Mouse (Mus musculus) heart, adult 18-20 months (tissue): ENCODE data around the gene Kctd14. TPM values are rescaled to one million over a fixed set of nuclear protein-coding genes. Genes with fewer than 3 reads are reported as not detected.
A peak's percentile ranks its signal among the peaks of the same experiment; 100 is the strongest.

Experiments used
- DNase-seq, 2 experiments: peaks; one replicate each; pipeline ENCODE4 v3.0.0; 2021 to 2022; ENCODE audit warnings: mixed read lengths in 1 of 2
- total RNA-seq, 2 experiments: library from RNA; stranded (reverse); gene quantifications; 2 replicates each; pipeline ENCODE4 v1.2.3; 2021

Kctd14 gene
- total RNA-seq, 2 experiments from 2014 or later: 0.37 to 0.69 TPM

DNA sequence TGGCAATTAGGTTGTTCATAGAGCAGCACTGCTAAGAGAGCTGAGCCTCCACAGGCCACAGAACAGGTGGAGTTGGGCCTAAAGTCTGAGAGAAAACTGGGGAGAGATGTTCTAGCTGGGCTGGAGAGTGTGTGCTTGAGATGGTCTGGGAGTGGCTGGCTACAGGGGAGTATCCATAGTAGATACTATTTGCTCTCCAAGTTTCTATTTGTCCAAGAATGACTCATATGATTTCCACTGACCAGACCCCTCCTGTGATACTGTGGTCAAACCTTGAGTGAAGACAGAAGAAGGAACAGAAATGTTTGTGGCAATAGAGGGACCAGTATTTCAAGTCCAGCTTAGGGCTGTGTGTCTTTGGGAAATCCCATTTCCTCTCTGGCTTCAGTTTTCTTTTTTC is 12.1 kb upstream of the Kctd14 start:
- DNase-seq: no peak

GRCm38 (mm10) chr7:97446171-97446925 is 4.8 kb upstream of the Kctd14 start:
- DNase-seq: peak; percentile 81 to 83

DNA sequence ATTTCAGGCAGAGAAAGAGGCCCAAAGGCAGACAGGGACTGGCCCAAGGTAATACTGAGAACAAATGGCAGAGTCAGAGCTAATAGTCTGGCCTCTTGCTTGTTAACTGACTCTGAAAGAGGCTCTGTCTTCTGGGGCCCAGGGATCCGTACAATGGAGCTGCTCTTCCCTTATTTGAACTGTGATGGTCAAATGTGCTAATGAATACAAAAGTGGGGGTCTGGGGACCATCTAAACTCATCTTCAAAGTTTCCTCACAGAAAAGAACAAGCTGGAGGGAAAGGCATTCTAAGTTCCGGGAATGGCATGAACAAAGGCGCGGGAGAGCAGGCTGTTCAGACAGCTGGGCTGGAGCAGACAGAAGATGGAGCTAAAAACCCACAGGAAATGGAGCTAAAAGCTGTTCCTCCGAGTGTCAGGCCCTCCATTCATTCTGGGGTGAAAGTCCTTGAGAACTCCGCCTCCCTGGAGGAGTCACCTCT is 4.0 kb upstream of the Kctd14 start:
- DNase-seq: no peak

DNA sequence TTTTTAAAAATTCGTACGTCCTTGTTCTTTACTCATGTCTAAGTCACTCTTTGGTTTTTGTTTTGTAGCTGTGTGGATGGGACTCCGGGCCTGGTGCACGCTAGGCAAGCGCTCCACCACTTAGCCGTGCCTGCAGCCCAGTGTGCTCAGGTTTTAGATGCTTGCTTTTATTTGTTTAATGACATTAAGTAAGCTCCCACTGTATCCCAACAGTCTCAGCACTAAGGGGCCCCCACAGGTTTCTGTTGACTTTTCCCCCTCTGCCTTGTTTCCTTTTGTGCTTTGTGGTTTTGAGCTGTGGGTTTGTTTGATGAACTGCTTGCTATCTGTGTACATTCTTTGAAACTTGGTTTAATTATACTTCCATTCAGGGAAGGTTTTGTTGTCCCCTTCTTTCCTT is 1.1 kb downstream of the Kctd14 start:
- DNase-seq: no peak

GRCm38 (mm10) chr7:97453141-97453921 is 2.2 kb downstream of the Kctd14 start:
- peak in 1 of 2 experiments; percentile 26 for DNase-seq

DNA sequence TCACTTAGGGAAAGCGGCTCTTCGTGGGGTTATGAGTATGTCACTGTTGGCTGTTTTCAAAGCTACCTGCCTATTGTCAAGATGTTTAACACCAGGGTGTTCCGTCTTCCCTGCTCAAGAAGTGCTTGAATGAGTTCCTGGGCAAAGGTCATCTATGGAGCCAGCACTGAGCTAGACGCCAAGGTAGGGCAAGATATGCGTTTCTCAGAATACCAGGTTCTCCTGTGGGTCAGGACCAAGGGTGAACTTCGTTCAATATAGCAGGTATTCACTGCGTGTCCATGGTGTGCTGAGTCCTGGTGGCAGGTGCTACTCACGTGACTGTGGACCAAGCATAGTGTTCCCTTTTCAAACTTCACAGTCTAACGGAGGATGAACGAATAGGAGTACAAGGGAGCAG is 3.7 kb downstream of the Kctd14 start:
- no peak for DNase-seq

DNA sequence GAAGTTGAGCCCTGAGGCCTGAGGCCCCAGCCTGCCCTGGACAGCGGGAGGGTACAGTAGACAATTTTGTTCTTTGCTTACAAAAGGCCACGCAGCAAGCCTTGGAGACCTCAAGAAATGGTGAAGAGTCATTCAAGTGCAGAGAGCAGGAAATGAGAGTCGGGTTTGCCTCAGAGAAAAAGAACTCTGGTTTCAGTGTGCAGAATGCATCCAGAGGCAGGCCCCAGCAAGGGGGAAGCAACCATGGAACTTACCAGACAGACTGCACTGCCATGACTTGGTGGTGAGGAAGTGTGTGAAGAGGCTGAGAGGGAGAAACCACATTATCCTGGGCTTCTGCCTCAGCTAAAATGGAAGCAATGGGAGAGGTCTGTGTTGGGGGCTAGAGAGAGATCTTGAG is 4.5 kb downstream of the Kctd14 start:
- DNase-seq: no peak

DNA sequence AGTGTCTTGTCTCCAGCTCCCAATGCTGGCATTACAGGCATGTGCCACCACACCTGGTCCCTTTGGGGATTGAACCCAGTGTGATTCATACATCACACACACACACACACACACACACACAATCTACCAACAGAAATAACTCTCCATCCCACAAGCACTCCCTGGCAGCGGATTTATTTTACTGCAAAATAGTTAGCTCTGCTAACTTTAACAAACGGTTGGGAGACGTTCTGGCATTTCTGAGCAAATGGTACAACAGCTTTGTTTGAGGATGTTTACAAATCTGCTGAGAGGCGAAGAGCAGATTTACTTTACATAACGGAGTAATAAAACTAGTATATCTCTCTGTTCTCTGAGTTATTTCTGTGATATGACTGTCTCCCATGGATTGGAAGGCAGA is 21.9 kb downstream of the Kctd14 start:
- DNase-seq: no peak

DNA sequence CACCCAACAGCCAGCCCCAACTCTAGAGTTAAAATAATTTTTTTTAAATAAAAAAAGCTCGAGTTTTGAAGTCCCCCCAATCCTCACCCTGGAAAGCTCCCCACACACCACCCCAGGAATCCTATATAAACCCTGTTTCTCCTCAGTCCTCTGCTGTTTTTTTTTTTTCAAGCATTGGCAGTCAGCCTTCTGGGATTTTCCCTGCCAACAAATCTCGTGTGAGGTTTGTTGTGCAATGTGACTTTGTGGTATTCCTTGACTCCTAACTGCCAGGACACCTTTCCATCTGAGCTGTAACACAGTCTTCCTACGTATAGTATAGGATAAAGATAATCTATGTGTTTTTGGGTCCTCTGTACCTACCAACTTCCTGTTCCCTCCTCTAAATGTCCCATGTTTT is 28.2 kb downstream of the Kctd14 start:
- no peak for DNase-seq

DNA sequence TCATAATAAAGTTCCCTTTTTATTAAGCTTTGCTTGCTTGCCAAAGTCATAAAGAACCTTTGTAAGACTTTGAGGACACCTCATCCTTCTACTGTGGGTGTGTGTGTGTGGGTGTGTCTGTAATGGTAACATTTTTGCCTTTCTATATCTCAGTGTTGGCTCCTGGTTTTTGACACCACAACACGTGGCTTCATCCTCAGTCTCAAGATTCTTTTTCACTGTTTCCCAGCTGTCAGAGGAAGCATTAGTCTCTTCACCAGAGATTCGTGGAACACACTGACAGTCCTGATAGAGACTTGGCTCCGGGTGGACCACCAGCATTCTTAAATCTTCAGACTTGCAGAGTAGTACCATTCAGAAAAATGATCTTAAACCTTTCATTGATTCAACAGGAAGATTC is 29.2 kb downstream of the Kctd14 start:
- DNase-seq: no peak

GRCm38 (mm10) chr7:97480821-97481339 is 29.8 kb downstream of the Kctd14 start, which contains the start of gene Ints4:
Ints4 (plus strand) TSS chr7:97480956.
- DNase-seq: peak; percentile 95 to 98

DNA sequence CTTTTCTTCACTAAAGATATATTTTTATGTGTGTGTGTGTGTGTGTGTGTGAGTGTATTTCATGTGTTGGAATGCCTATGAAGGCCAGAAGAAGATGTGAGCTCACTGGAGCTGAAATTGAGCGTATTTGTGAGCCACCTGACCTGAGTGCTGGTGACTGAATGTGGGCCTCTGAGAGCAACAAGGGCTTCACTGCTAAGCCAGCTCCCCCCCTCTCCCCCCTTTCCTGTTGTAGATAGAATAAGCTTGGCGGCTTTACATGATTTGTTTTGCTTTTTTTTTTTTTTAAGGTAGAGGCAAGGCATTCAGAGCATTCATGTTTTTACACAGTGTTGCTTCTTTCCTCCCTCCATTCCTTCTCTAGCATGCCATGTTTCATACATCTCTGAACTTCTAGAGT is 32.3 kb downstream of the Kctd14 start:
- DNase-seq: no peak

- DNase-seq: no peak
These were observed 40.0 kb downstream of the Kctd14 start for GRCm38 (mm10) chr7:97491157-97491556.

GRCm38 (mm10) chr7:97492420-97492819 is 41.3 kb downstream of the Kctd14 start:
- peak; percentile 65 for DNase-seq

GRCm38 (mm10) chr7:97495052-97495451 is 43.9 kb downstream of the Kctd14 start:
- DNase-seq: no peak

GRCm38 (mm10) chr7:97500555-97501209 is 49.6 kb downstream of the Kctd14 start:
- peak; percentile 59 to 79 for DNase-seq

Other genes starting within 250 kb of the Kctd14 start
- gene Usp35, start 119.3 kb upstream of the Kctd14 start, total RNA-seq: under 1 TPM; 0.41 to 0.60 TPM
- gene Kctd21, start 119.0 kb upstream of the Kctd14 start, total RNA-seq: 1 to 10 TPM; 4.1 to 4.9 TPM
- gene Alg8, start 79.7 kb upstream of the Kctd14 start, total RNA-seq: 1 to 10 TPM; 4.4 to 4.8 TPM
- gene Ndufc2, start 51.3 kb upstream of the Kctd14 start, total RNA-seq: 100 to 1,000 TPM; 548 to 551 TPM
- 100 to 1,000 TPM in 1 of 2 experiments, 10 to 100 TPM in 1; 73.2 to 181 TPM for gene Thrsp, start 33.6 kb upstream of the Kctd14 start, total RNA-seq
- 10 to 100 TPM; 51.9 to 69.1 TPM for gene Ints4, start 29.6 kb downstream of the Kctd14 start, total RNA-seq
- gene Aamdc, start 128.2 kb downstream of the Kctd14 start, total RNA-seq: 10 to 100 TPM; 63.9 to 67.8 TPM
- gene Rsf1, start 128.6 kb downstream of the Kctd14 start, total RNA-seq: 10 to 100 TPM; 14.3 to 16.1 TPM
- gene Clns1a, start 245.3 kb downstream of the Kctd14 start, total RNA-seq: 10 to 100 TPM; 28.7 to 29.5 TPM